Mouse (Mus musculus) R1 (cell line): ENCODE results near the gene Tmem120b.

Experiments
- DNase-seq: peaks from one replicate; pipeline ENCODE4 v3.0.0-alpha.2; 2018; ENCODE audit warnings: low read depth, low spot score

Gene Tmem120b

DNA sequence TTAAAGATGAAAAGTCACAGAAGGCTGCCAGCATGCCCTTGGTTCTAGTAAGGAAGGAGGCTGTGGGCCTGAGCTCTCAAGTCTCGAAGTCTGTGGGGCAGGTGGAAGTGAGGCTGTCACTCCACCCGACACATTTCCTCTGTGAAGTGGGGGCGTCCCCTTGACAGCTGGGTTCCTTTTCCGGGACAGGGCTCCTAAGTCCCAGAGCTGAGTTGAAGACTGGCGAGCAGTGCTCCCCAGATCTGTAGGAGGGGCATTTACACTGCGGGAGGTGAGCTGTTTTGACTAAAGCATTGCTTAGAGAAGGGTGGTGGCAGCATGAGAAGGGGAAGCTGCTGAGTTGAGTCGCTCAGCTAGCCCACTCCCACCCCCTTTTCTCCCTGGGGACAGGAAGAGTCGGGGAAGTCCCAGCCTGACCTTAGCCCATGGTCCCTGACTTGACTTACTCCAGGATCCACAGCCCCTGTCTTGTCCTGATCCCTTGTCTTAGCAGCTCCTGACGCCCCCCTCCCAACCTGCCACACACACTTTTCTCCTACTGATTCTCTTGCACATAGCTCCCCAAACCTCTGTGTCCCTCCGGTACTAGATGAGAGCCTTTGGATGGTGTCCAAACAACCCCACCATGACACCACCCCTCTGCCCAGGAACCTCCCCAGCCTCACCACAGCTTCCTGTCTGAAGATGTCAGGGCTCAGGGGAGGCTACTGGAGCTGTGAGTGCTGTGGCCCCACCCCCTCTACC lies 60.4 kb downstream of the Tmem120b start:
- DNase-seq: no peak

- no peak for DNase-seq
These were observed 61.0 kb downstream of the Tmem120b start for GRCm38 (mm10) chr5:123129170-123129757.

GRCm38 (mm10) chr5:123130030-123130813 lies 62.0 kb downstream of the Tmem120b start:
- no peak for DNase-seq

GRCm38 (mm10) chr5:123130814-123131148 lies 62.6 kb downstream of the Tmem120b start:
- no peak for DNase-seq

GRCm38 (mm10) chr5:123132308-123133071 lies 64.3 kb downstream of the Tmem120b start, which contains the start of gene Rhof:
Gene Rhof, minus strand, starts transcription at chr5:123132692.
- DNase-seq: peak; percentile 97

GRCm38 (mm10) chr5:123133083-123133783 lies 65.0 kb downstream of the Tmem120b start:
- peak; percentile 89 for DNase-seq

DNA sequence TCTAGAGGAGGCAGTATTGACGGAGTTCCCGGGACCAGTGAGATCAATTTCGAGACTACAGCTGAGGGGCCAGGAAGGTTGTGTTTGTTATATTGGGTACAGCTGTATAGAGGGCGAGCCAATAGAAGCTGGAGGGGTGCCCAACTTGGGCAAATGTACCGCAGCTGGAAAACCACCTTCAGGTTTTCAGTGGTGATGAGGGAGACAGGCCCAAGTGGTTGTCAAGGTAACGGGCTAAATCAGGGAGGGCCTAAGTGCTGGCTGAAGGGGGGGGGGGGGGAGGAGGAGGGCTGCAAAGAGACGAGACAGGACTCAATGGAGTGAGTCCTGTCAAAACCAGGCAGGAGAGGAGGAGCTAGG lies 65.5 kb downstream of the Tmem120b start:
- DNase-seq: peak; percentile 86

GRCm38 (mm10) chr5:123134186-123134874 lies 66.1 kb downstream of the Tmem120b start:
- DNase-seq: no peak

- DNase-seq: peak; percentile 93
These were observed 66.7 kb downstream of the Tmem120b start for GRCm38 (mm10) chr5:123134875-123135382.

- peak; percentile 99 for DNase-seq
These were observed 67.5 kb downstream of the Tmem120b start for GRCm38 (mm10) chr5:123135471-123136360.

DNA sequence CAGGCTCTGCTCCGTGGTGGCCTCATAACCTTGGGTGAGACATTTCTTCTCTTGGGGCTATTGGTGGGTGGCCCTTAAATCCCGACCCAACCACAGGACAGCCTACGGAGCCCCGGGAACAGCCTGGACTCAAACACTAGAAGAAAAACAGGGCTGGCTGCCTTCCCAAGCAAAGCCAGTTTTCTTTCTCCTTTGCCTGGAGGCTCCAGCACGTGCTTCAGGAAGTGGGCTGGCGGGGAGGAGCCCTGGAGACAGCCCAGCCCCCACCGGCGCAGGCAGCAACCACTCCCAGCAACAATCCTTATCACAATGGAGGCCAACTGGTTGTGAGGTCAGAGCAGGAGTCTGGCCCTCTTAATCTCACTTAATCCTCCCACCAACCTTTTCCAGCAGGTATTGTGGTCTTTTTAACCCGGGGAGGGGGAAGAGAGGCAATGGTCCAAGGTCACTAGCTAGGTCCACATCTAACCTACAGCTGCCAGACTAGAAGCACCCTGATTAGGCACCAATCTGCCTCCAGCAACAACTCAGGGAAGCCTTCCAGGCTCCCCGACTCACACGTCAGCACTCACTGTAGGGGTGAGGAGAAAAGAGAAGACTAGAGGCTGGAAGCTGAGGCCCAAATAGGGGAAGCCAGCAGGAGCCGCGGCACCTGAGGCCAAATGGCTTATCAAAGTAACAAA lies 68.3 kb downstream of the Tmem120b start:
- peak; percentile 96 for DNase-seq

DNA sequence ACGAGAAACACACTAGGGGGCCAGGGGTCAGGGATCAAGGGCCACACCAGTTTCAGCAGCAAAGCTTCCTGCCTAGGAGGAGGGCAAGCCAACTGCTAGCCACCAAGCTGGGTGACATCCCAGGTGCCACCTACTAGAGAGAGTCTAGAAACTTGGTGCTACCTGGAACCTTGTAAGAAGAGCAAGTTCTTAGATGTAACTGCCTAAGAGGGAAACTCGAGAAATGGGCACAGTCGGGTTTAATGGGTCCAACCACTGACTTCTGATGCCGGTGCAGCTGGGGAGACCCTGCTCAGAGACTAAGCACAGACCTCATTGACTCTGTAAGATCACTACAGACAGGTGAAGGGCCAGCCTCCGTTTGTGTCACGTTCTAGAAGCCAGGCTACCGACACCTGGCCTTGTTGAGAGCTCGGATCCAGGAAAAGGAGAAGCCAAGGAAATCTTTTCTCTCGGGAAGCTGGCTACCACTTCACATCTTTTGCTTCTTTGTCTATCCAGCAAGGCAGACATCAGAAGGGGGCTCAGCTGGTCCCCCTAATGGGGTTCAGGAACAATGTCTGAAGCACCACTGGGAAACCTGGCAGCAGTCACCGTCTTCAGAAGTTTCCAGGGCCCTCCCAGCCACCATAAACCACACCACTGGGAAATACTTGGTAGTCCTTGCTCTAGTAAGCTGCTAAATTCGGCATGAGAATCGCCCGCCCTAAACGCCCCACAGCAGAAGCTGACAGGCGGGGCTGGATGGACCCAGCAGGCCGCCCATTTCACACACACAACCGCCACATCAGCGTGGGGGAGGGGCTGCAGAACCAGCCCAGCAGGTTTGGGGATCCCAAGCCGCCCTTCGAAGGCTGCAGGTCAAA lies 69.1 kb downstream of the Tmem120b start:
- peak; percentile 98 for DNase-seq

- no peak for DNase-seq
These were observed 69.7 kb downstream of the Tmem120b start for GRCm38 (mm10) chr5:123137910-123138229.

DNA sequence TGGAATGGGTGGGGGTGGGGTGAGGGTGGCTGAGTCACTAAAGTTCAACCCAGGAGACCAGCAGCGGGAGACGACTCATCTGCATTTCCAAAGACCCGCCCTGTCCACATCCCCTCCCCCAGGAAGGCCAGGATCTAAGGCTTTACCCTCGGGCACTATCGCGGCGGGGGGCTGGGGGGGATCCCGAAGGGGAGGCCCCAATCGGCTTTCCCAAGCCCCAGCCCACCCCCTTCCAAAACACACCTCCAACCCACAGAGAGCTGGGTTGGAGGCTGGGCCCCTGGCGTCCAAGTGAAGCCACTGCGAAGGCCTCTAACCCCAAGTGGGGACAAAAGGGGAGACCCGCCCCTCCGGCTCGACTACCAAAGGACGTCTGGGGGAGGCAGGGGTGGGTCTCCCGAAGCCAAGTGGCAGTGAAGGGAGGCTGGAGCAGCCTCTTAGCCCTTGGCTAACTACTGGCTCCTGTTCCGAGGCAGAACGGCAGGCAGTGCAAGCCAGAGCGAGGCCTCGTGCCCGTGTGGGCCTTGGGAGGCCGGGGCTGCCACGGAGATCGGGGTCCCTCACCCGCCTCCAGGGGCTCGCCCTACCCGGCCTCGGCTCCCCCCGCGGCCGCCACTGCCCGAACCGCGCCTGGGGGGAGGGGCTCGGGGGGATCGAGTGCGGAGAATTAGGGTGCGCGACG lies 70.2 kb downstream of the Tmem120b start:
- DNase-seq: peak; percentile 99

DNA sequence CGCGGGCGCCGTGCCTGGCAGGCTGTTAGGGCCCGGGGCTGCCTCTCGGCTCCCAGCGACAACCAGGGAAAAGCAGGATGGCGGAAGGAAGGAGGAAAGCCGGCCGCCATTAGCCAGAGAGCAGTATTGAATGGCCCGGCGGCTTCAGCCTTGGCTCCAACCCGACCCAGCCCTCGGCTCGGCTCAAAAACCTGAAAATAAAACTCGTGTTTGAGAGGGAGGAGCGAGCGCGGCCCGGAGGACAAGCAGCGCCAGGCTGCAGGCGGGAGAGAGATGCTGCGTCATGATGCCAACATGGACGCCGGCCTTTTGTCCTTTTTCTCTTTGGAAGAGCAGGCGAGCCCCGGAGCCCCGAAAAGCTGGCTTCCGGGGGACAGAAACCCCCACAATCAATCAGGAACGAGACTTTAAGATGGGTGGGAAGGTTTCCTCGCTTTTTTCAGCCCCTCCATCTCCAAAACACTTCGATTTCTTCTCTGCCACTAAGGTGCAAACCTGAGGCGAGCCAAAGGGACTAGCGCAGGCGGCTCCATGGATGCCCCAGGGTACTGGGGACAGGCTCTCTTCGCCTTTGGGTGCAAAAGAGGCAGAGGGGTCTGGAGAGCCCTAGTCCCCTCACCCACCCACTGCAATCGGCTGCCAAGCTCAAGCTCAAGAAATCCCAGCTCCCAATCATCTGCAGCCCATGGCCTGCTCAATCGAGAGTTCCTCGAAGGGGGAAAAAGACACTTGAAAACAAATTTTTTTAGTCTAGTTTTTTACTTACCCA lies 70.9 kb downstream of the Tmem120b start:
- DNase-seq: peak; percentile 82

DNA sequence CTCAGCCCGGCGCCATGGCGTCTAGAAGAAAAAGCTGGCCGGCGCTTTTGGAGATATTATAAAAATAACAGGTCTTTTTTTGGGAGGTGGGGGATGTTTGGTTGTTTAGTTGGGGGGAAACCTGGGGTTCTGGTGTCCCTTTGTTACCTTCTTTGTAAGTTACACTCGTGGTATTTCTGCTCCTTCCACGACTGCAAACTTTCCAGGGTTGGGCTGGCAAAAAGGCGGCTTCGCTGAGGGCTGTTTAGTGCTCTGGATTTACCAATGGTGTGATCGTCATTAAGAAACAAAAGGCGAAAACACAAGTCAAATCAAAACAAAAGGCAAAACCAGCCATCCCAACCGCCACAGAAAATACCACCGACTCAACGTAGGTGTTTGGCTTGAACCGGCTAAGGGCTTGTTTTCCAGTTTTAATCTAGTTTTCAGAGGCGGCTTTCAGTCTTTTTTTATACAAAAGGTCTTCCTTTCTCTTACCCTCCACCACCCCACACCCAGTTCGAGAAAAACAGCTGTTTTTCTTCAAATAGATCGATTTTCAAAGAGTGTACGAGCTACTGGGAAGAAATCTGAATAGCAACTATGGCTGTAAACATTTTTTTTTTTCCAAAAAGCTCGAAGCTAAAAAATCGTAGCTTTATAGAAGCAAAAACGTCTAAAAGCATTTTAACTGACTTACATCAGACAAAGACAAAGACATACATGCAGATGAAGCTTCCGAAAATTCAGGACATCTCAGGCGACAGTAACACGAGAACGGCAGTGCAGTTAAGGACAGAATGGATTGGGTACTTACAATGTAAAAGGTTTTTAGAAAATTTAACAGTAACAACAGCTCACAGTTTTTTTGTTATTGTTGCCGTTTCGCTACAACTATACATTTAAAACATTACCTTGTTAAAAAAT lies 71.8 kb downstream of the Tmem120b start:
- DNase-seq: peak; percentile 56
